ENCODE assay signal across 8 mouse cellular contexts in the genomic region with DNA sequence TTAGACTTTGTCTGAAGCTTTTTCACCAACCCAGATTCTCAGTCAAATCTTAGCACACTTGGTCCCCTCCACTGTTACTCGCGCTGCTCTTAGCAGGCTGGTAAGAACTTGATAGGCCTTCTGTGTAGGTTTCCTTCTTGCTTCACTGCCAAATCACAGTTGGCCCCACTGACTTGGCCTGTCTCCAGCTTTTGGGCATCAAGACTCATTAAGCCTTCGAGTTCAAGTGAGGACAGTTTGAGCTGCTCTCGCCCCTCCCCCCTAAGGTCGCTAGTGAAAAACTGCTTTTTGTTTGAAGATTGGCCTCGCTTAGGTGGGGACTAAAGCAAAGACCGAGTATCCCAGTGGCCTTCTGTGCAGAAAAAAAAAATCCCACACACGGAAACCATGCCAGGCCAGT.
DNase-seq lines count a peak whose midpoint lies in the region; ATAC-seq lines count a peak whose summit lies in the region.
"Had no signal": no experiment of that assay in that cellular context is flagged by ENCODE, and none has a peak within 500 bp of the region (broad histone marks: within the 10 kb centered on the region; RNA-seq: fewer than 3 reads in every experiment).

No protein-coding gene starts in this region.

- H3K4me2 ChIP-seq in midbrain, embryonic 14.5 days (ENCODE audit: low read length): no peak overlapping the region
- H3K4me2 ChIP-seq in midbrain, embryonic 13.5 days (replicated peaks): no peak overlapping the region
- H3K4me2 ChIP-seq in midbrain, embryonic 15.5 days: no peak overlapping the region
- H3K4me2 ChIP-seq: limb, embryonic 15.5 days had no signal

- peaks cover 7% of the 10 kb centered on the region; the same call in 1 of the 2 replicates for H3K4me1 ChIP-seq in midbrain, embryonic 14.5 days (ENCODE audit: control insufficient read depth, insufficient read depth, low read length)
- peaks cover 30% of the 10 kb centered on the region for H3K4me1 ChIP-seq in midbrain, embryonic 13.5 days (replicated peaks)
- H3K4me1 ChIP-seq in midbrain, embryonic 15.5 days: peaks cover 18% of the 10 kb centered on the region

- H3K27ac ChIP-seq in midbrain, embryonic 14.5 days (replicated peaks; ENCODE audit: low read depth, low read length): no peak overlapping the region
- no peak overlapping the region for H3K27ac ChIP-seq in midbrain, embryonic 13.5 days
- H3K27ac ChIP-seq in midbrain, embryonic 15.5 days: 0 out of 2 replicates have a peak overlapping the region, but pooled peaks have one; percentile 31
- H3K27ac ChIP-seq: limb, embryonic 15.5 days had no signal

- WGBS in midbrain, embryonic 14.5 days: 51% methylated on average over 8 of the region's 8 CpGs
- 56% methylated on average over 8 of the region's 8 CpGs for WGBS in midbrain, embryonic 13.5 days
- WGBS in midbrain, embryonic 15.5 days: 54% methylated on average over 8 of the region's 8 CpGs

- no peak overlapping the region for H3K4me3 ChIP-seq in midbrain, embryonic 14.5 days (replicated peaks; ENCODE audit: low read depth, low read length)
- H3K4me3 ChIP-seq in midbrain, embryonic 13.5 days (replicated peaks): no peak overlapping the region
- no peak overlapping the region for H3K4me3 ChIP-seq in midbrain, embryonic 15.5 days
- H3K4me3 ChIP-seq: limb, embryonic 15.5 days had no signal

- H3K9me3 ChIP-seq in midbrain, embryonic 14.5 days (ENCODE audit: control insufficient read depth, low read length): no peaks in the 10 kb centered on the region
- H3K9me3 ChIP-seq in midbrain, embryonic 13.5 days: no peaks in the 10 kb centered on the region
- no peaks in the 10 kb centered on the region for H3K9me3 ChIP-seq in midbrain, embryonic 15.5 days
- H3K9me3 ChIP-seq: limb, embryonic 15.5 days had no signal

- H3K9ac ChIP-seq in midbrain, embryonic 14.5 days (replicated peaks; ENCODE audit: low read length): no peak overlapping the region
- no peak overlapping the region for H3K9ac ChIP-seq in midbrain, embryonic 13.5 days (replicated peaks)
- no peak overlapping the region for H3K9ac ChIP-seq in midbrain, embryonic 15.5 days
- H3K9ac ChIP-seq: limb, embryonic 15.5 days had no signal

- no peak for ATAC-seq in midbrain, embryonic 14.5 days (ENCODE audit: low FRiP score, low TSS enrichment)
- ATAC-seq in midbrain, embryonic 13.5 days: no peak; the same call in 1 of the 2 replicates
- peak; percentile 41 for ATAC-seq in midbrain, embryonic 15.5 days (replicated peaks)
- ATAC-seq in inflammation-experienced regulatory T-cells, adult 6 months: no peak

- H3K27me3 ChIP-seq in midbrain, embryonic 14.5 days (ENCODE audit: control insufficient read depth, insufficient read depth, low read length): no peaks in the 10 kb centered on the region
- H3K27me3 ChIP-seq in midbrain, embryonic 13.5 days: no peaks in the 10 kb centered on the region
- H3K27me3 ChIP-seq in midbrain, embryonic 15.5 days (replicated peaks): no peaks in the 10 kb centered on the region
- H3K27me3 ChIP-seq: limb, embryonic 15.5 days had no signal

- H3K36me3 ChIP-seq in midbrain, embryonic 14.5 days (ENCODE audit: control insufficient read depth, insufficient read depth, low read length): no peaks in the 10 kb centered on the region
- H3K36me3 ChIP-seq in midbrain, embryonic 13.5 days: no peaks in the 10 kb centered on the region
- H3K36me3 ChIP-seq in midbrain, embryonic 15.5 days (replicated peaks): no peaks in the 10 kb centered on the region
- H3K36me3 ChIP-seq: limb, embryonic 15.5 days had no signal

- peak; percentile 78 for DNase-seq in midbrain, embryonic 14.5 days
- DNase-seq in cerebellum, postnatal 10 days: peak; percentile 95 to 96
- peak; percentile 43 to 65 for DNase-seq in kidney, adult 8-10 months
- DNase-seq in thymus, postnatal 36 days: no peak

Comparison
In these comparisons a context has a peak if more than half of its experiments do, and no peak if none do; other contexts are left out.
1. DNase-seq: peak in midbrain, embryonic 14.5 days (single experiment), cerebellum, postnatal 10 days (2 of 2) and kidney, adult 8-10 months (2 of 2); none in thymus, postnatal 36 days (0 of 2).